Mouse (Mus musculus) testis, postnatal 10 days (tissue): ENCODE data around the gene Pop4.
"Not testable (repeated sequence)": the region's sequence is repeated elsewhere in the genome, so short reads cannot be mapped to it uniquely, and the experiment has no call there.

Experiments used
- DNase-seq: peaks from one replicate; pipeline ENCODE4 v3.0.0; 2021; ENCODE audit warnings: low spot score

Gene Pop4

GRCm38 (mm10) chr7:38270703-38271510 is at the start of gene Pop4:
Gene Pop4, minus strand, starts transcription at chr7:38271423.
- DNase-seq: peak; percentile 96

GRCm38 (mm10) chr7:38320641-38321040 is 49.4 kb upstream of the Pop4 start:
- DNase-seq: no peak

GRCm38 (mm10) chr7:38282192-38282591 is 11.0 kb upstream of the Pop4 start:
- not testable (repeated sequence) for DNase-seq

- DNase-seq: no peak
Measured at GRCm38 (mm10) chr7:38272551-38272950, 1.3 kb upstream of the Pop4 start.

- DNase-seq: no peak
Measured at GRCm38 (mm10) chr7:38271859-38272258, 636 bp upstream of the Pop4 start.

GRCm38 (mm10) chr7:38271511-38271811 is 238 bp upstream of the Pop4 start:
- DNase-seq: no peak

GRCm38 (mm10) chr7:38267006-38267680 is 4.1 kb downstream of the Pop4 start:
- DNase-seq: peak; percentile 70

GRCm38 (mm10) chr7:38262406-38262805 is 8.8 kb downstream of the Pop4 start:
- peak; percentile 49 for DNase-seq

- DNase-seq: no peak
Measured at GRCm38 (mm10) chr7:38259631-38260030, 11.6 kb downstream of the Pop4 start.

GRCm38 (mm10) chr7:38253441-38253840 is 17.8 kb downstream of the Pop4 start:
- DNase-seq: no peak

- peak; percentile 60 for DNase-seq
Measured at GRCm38 (mm10) chr7:38251494-38252216, 19.6 kb downstream of the Pop4 start.

GRCm38 (mm10) chr7:38242417-38242816 is 28.8 kb downstream of the Pop4 start:
- no peak for DNase-seq

GRCm38 (mm10) chr7:38237140-38237539 is 34.1 kb downstream of the Pop4 start:
- DNase-seq: no peak

GRCm38 (mm10) chr7:38236400-38237105 is 34.7 kb downstream of the Pop4 start:
- no peak for DNase-seq

GRCm38 (mm10) chr7:38230285-38230684 is 40.9 kb downstream of the Pop4 start:
- DNase-seq: no peak

GRCm38 (mm10) chr7:38228329-38228728 is 42.9 kb downstream of the Pop4 start:
- DNase-seq: no peak

- DNase-seq: peak; percentile 97
Measured at GRCm38 (mm10) chr7:38227900-38228298, 43.3 kb downstream of the Pop4 start, which contains the start of gene Plekhf1. Gene Plekhf1, minus strand, starts transcription at chr7:38228016.

- DNase-seq: peak; percentile 85
Measured at GRCm38 (mm10) chr7:38227181-38227899, 43.9 kb downstream of the Pop4 start.

GRCm38 (mm10) chr7:38226226-38226625 is 45.0 kb downstream of the Pop4 start:
- DNase-seq: no peak

- no peak for DNase-seq
Measured at GRCm38 (mm10) chr7:38224577-38225369, 46.5 kb downstream of the Pop4 start.

- no peak for DNase-seq
Measured at GRCm38 (mm10) chr7:38220866-38221265, 50.4 kb downstream of the Pop4 start.
